Comparison of ENCODE assay signal across 23 mouse cellular contexts in the genomic region with DNA sequence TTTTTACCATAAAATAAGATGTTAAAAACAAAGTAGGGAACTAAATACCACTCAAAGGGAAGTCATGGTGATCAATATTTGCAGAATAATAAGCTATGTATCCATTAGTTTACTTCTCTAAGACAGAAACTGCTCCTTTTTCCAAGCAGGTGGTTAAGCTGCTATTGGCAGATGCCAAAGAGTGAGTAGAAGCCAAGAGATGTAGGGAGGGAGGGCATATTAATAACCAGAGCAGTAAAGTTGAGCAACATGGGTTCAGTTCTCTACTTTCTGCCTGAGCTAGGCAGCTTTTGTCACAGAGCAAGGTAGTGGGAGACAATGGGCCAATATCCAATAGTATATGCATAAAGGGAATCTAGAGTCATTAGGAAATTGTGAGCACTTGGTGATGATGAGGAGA.
DNase-seq lines count a peak whose midpoint lies in the region; ATAC-seq and TF ChIP-seq lines count a peak whose summit lies in the region.
"Had no signal": no experiment of that assay in that cellular context is flagged by ENCODE, and none has a peak within 500 bp of the region (broad histone marks: within the 10 kb centered on the region; RNA-seq: fewer than 3 reads in every experiment).

No protein-coding gene starts in this region.

- DNase-seq in layer of hippocampus, adult 11-12 months (ENCODE audit: low spot score): peak; percentile 19
- no peak for DNase-seq in layer of hippocampus, postnatal 10 days (ENCODE audit: low spot score in 2 of 2)
- peak; percentile 4 for DNase-seq in brain, adult 2 months (ENCODE audit: low read depth, low spot score)
- peak; percentile 31 to 38 for DNase-seq in layer of hippocampus, adult 2 months (ENCODE audit: low spot score in 2 of 2)
- DNase-seq in layer of hippocampus, adult 9-10 months (ENCODE audit: low spot score): peak; percentile 10
- no peak for DNase-seq in right cerebral cortex, adult 2 months (ENCODE audit: low spot score in 2 of 2)
- DNase-seq: adrenal gland, adult 8-10 months; adrenal gland, postnatal 14 days; adrenal gland, postnatal 36 days; cerebellum, adult 11 months; cerebellum, adult 18-20 months; cerebellum, adult 9-10 months; cerebellum, postnatal 36 days; embryo, embryonic 11 days had no signal

- no peaks in the 10 kb centered on the region for H3K4me1 ChIP-seq in heart, embryonic 12.5 days (replicated peaks)
- no peaks in the 10 kb centered on the region for H3K4me1 ChIP-seq in kidney, embryonic 14.5 days (ENCODE audit: control insufficient read depth, insufficient read depth, low read length)
- H3K4me1 ChIP-seq: embryonic facial prominence, embryonic 13.5 days; embryonic facial prominence, embryonic 15.5 days; forebrain, embryonic 10.5 days; forebrain, embryonic 12.5 days had no signal

- no peaks in the 10 kb centered on the region for H3K9me3 ChIP-seq in heart, embryonic 12.5 days (replicated peaks)
- H3K9me3 ChIP-seq in kidney, embryonic 14.5 days (ENCODE audit: control insufficient read depth, low read length): no peaks in the 10 kb centered on the region
- H3K9me3 ChIP-seq: embryonic facial prominence, embryonic 13.5 days; embryonic facial prominence, embryonic 15.5 days; forebrain, embryonic 10.5 days; forebrain, embryonic 12.5 days had no signal

- no peaks in the 10 kb centered on the region for H3K27me3 ChIP-seq in heart, embryonic 12.5 days (replicated peaks)
- H3K27me3 ChIP-seq in kidney, embryonic 14.5 days (ENCODE audit: control insufficient read depth, insufficient read depth, low read length): no peaks in the 10 kb centered on the region
- H3K27me3 ChIP-seq: embryonic facial prominence, embryonic 13.5 days; embryonic facial prominence, embryonic 15.5 days; forebrain, embryonic 12.5 days had no signal

- no peak for ATAC-seq in heart, embryonic 12.5 days (ENCODE audit: insufficient number of reproducible peaks, low FRiP score)
- ATAC-seq in kidney, embryonic 14.5 days (ENCODE audit: low FRiP score, low TSS enrichment): no peak
- ATAC-seq: forebrain, embryonic 14.5 days; forebrain, embryonic 16.5 days had no signal

- H3K4me3 ChIP-seq in layer of hippocampus, adult 2 months: no peak overlapping the region
- H3K4me3 ChIP-seq in heart, embryonic 12.5 days: no peak overlapping the region
- H3K4me3 ChIP-seq in kidney, embryonic 14.5 days (ENCODE audit: low read length): no peak overlapping the region
- H3K4me3 ChIP-seq: embryonic facial prominence, embryonic 13.5 days; embryonic facial prominence, embryonic 15.5 days; erythroblast, embryonic 14.5 days; forebrain, embryonic 10.5 days; forebrain, embryonic 12.5 days had no signal

- peak overlapping the region; percentile 28; the same call in 1 of the 2 replicates for H3K27ac ChIP-seq in layer of hippocampus, adult 2 months
- H3K27ac ChIP-seq in heart, embryonic 12.5 days (ENCODE audit: poor library complexity, severe bottlenecking): no peak overlapping the region
- no peak overlapping the region for H3K27ac ChIP-seq in kidney, embryonic 14.5 days (ENCODE audit: low read depth, low read length)
- H3K27ac ChIP-seq: embryonic facial prominence, embryonic 13.5 days; embryonic facial prominence, embryonic 15.5 days; forebrain, embryonic 10.5 days; forebrain, embryonic 12.5 days had no signal

- H3K9ac ChIP-seq in heart, embryonic 12.5 days: no peak overlapping the region
- H3K9ac ChIP-seq in kidney, embryonic 14.5 days (ENCODE audit: low read depth, low read length): no peak overlapping the region
- H3K9ac ChIP-seq: embryonic facial prominence, embryonic 13.5 days; embryonic facial prominence, embryonic 15.5 days; forebrain, embryonic 12.5 days had no signal

- H3K36me3 ChIP-seq in heart, embryonic 12.5 days: no peaks in the 10 kb centered on the region
- H3K36me3 ChIP-seq in kidney, embryonic 14.5 days (ENCODE audit: control insufficient read depth, insufficient read depth, low read length): no peaks in the 10 kb centered on the region
- H3K36me3 ChIP-seq: embryonic facial prominence, embryonic 13.5 days; embryonic facial prominence, embryonic 15.5 days; forebrain, embryonic 10.5 days; forebrain, embryonic 12.5 days had no signal

- no peak for TF ChIP-seq CTCF in layer of hippocampus, adult 2 months (conservative IDR thresholded peaks at IDR 0.05)

- no peak overlapping the region for H3K4me2 ChIP-seq in heart, embryonic 12.5 days
- H3K4me2 ChIP-seq in kidney, embryonic 14.5 days (replicated peaks; ENCODE audit: low read depth, low read length): no peak overlapping the region
- H3K4me2 ChIP-seq: embryonic facial prominence, embryonic 13.5 days; embryonic facial prominence, embryonic 15.5 days; forebrain, embryonic 12.5 days had no signal

Comparison
In these comparisons a context has a peak if more than half of its experiments do, and no peak if none do; other contexts are left out.
1. DNase-seq: peak in layer of hippocampus, adult 11-12 months (single experiment), brain, adult 2 months (single experiment), layer of hippocampus, adult 2 months (2 of 2) and layer of hippocampus, adult 9-10 months (single experiment); none in layer of hippocampus, postnatal 10 days (0 of 2) and right cerebral cortex, adult 2 months (0 of 2).